Mouse (Mus musculus): Measurements from ENCODE around the gene Atg5. TPM values are rescaled to one million over a fixed set of nuclear protein-coding genes. Genes with fewer than 3 reads are reported as not detected.

The Atg5 gene
- polyA plus RNA-seq, 1 experiment from 2014 or later: 60.4 TPM

GRCm38 (mm10) chr10:44372210-44372609 is 104.1 kb downstream of the Atg5 start:
- Histone ChIP-seq H3K36me3 (ENCODE audit: control insufficient read depth, insufficient read depth, low read length) (no peaks in the 10 kb centered on the region), H3K27me3 (ENCODE audit: control insufficient read depth, insufficient read depth, low read length) (no peaks in the 10 kb centered on the region), H3K9me3 (ENCODE audit: control insufficient read depth, low read length) (no peaks in the 10 kb centered on the region), H3K4me3 (ENCODE audit: low read depth, low read length) (no peak overlapping the region), H3K27ac (ENCODE audit: low read depth, low read length) (no peak overlapping the region), H3K4me2 (no peak overlapping the region), H3K4me1 (ENCODE audit: control insufficient read depth, insufficient read depth, low read length) (no peaks in the 10 kb centered on the region), H3K9ac (ENCODE audit: low read length) (no peak overlapping the region)
- no peak for DNase-seq (ENCODE audit: low spot score, missing footprints)
- no peak for ATAC-seq (ENCODE audit: low FRiP score)
- 87% methylated on average over 3 of the region's 3 CpGs for WGBS

DNA sequence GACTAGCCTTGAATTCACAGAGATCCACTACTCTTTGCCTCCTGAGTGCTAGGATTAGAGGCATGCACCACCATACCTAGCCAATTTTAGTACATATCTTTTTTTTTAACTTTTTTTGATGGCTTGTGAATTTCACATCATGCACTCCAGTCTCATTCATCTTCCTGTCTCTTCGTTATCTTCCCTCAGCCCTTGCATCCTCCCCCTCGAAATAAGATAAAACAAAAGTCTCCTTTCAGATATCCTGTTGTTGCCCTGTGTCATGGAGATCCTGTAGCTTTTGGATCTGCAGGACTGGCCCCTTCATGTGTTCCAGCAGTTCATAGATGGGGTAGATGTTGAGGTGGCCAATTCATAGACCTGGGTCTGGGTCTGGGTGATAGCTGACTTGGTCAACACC is 106.5 kb downstream of the Atg5 start:
- H3K36me3 ChIP-seq (ENCODE audit: control insufficient read depth, insufficient read depth, low read length): no peaks in the 10 kb centered on the region
- no peaks in the 10 kb centered on the region for H3K4me1 ChIP-seq (ENCODE audit: control insufficient read depth, insufficient read depth, low read length)
- H3K27me3 ChIP-seq (ENCODE audit: control insufficient read depth, insufficient read depth, low read length): no peaks in the 10 kb centered on the region
- no peak for DNase-seq (ENCODE audit: low spot score, missing footprints)
- no peaks in the 10 kb centered on the region for H3K9me3 ChIP-seq (ENCODE audit: control insufficient read depth, low read length)
- H3K9ac ChIP-seq (ENCODE audit: low read length): no peak overlapping the region
- no peak overlapping the region for H3K4me2 ChIP-seq
- no peak overlapping the region for H3K27ac ChIP-seq (ENCODE audit: low read depth, low read length)
- H3K4me3 ChIP-seq (ENCODE audit: low read depth, low read length): no peak overlapping the region
- ATAC-seq (ENCODE audit: low FRiP score): no peak
- 90% methylated on average over 2 of the region's 2 CpGs for whole genome bisulfite sequencing

DNA sequence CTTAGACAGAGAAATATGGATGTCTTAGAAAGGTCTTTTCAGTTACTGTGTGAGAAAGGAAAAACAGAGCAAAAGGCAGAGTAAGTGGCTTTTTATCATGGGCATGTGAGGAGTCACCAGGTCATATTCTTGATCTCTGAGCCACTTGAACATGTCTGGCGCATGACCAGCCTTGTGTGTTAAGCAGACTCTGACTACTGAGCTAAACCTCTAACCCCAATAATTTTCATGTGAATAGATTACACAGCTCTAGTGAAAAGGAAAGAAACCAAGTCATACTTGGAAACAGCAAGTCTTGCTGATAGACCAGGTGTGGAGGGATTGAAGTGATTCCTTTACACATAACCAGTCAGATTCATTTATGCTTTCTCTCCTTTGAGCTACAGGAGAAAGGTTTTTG is 107.3 kb downstream of the Atg5 start:
- Histone ChIP-seq H3K4me3 (ENCODE audit: low read depth, low read length) (no peak overlapping the region), H3K9me3 (ENCODE audit: control insufficient read depth, low read length) (no peaks in the 10 kb centered on the region), H3K4me1 (ENCODE audit: control insufficient read depth, insufficient read depth, low read length) (no peaks in the 10 kb centered on the region), H3K9ac (ENCODE audit: low read length) (no peak overlapping the region), H3K4me2 (no peak overlapping the region), H3K36me3 (ENCODE audit: control insufficient read depth, insufficient read depth, low read length) (no peaks in the 10 kb centered on the region), H3K27ac (ENCODE audit: low read depth, low read length) (no peak overlapping the region), H3K27me3 (ENCODE audit: control insufficient read depth, insufficient read depth, low read length) (no peaks in the 10 kb centered on the region)
- DNase-seq (ENCODE audit: low spot score, missing footprints) (no peak), ATAC-seq (ENCODE audit: low FRiP score) (no peak)
- 87% methylated on average over 1 of the region's 1 CpGs for WGBS

- H3K4me1 ChIP-seq (ENCODE audit: control insufficient read depth, insufficient read depth, low read length): no peaks in the 10 kb centered on the region
- no peak overlapping the region for H3K4me2 ChIP-seq
- H3K4me3 ChIP-seq (ENCODE audit: low read depth, low read length): no peak overlapping the region
- no peaks in the 10 kb centered on the region for H3K27me3 ChIP-seq (ENCODE audit: control insufficient read depth, insufficient read depth, low read length)
- H3K9ac ChIP-seq (ENCODE audit: low read length): no peak overlapping the region
- no peaks in the 10 kb centered on the region for H3K9me3 ChIP-seq (ENCODE audit: control insufficient read depth, low read length)
- ATAC-seq (ENCODE audit: low FRiP score) (no peak), DNase-seq (ENCODE audit: low spot score, missing footprints) (no peak)
- H3K27ac ChIP-seq (ENCODE audit: low read depth, low read length): no peak overlapping the region
- WGBS: 88% methylated on average over 5 of the region's 5 CpGs
- H3K36me3 ChIP-seq (ENCODE audit: control insufficient read depth, insufficient read depth, low read length): no peaks in the 10 kb centered on the region
Observed at GRCm38 (mm10) chr10:44377821-44378220, 109.7 kb downstream of the Atg5 start.

GRCm38 (mm10) chr10:44378403-44378802 is 110.2 kb downstream of the Atg5 start:
- ATAC-seq (ENCODE audit: low FRiP score): no peak
- Histone ChIP-seq H3K36me3 (ENCODE audit: control insufficient read depth, insufficient read depth, low read length) (no peaks in the 10 kb centered on the region), H3K27ac (ENCODE audit: low read depth, low read length) (no peak overlapping the region), H3K4me2 (no peak overlapping the region), H3K9me3 (ENCODE audit: control insufficient read depth, low read length) (no peaks in the 10 kb centered on the region), H3K27me3 (ENCODE audit: control insufficient read depth, insufficient read depth, low read length) (no peaks in the 10 kb centered on the region), H3K9ac (ENCODE audit: low read length) (no peak overlapping the region), H3K4me1 (ENCODE audit: control insufficient read depth, insufficient read depth, low read length) (no peaks in the 10 kb centered on the region), H3K4me3 (ENCODE audit: low read depth, low read length) (no peak overlapping the region)
- 91% methylated on average over 5 of the region's 5 CpGs for WGBS
- no peak for DNase-seq (ENCODE audit: low spot score, missing footprints)

DNA sequence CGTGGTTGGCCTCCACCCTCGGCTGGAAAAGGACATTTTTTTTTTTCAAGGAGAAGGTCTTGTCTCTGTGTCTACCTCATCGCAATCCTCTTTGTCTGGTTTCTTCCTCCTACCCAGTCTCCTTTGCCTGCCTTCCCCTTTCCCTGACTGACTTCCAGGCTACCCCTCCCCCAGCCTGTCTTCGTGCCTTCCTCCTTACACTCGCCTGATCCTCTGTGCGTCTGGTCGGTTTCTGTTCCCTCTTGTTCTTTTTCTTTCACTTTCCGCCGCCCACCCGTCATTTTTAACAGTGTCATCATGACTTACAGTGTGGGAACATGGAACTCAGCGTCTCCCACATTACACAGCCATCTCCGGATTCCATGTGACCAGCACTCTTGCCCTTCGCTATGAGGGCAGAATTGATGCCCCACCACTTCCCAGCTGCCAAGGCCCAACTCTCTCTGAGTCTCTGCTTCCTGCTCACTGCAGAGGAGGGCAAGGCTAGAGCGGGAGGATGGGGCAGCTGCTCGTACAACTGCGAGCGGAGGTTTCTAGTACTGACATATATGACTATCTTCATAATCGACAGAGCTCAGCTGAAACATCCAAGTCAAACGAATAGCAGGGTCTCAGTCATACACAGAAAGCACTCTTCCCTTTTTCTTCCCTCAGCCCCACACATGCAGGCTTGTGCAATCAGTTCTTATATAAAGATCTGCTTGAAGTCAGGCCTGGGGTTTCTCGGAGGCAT is 112.5 kb downstream of the Atg5 start:
- H3K27ac ChIP-seq (ENCODE audit: low read depth, low read length): no peak overlapping the region
- DNase-seq (ENCODE audit: low spot score, missing footprints): peak; percentile 86
- ATAC-seq (ENCODE audit: low FRiP score): 0 out of 2 replicates have a peak, but pooled peaks have one; percentile 14

DNA sequence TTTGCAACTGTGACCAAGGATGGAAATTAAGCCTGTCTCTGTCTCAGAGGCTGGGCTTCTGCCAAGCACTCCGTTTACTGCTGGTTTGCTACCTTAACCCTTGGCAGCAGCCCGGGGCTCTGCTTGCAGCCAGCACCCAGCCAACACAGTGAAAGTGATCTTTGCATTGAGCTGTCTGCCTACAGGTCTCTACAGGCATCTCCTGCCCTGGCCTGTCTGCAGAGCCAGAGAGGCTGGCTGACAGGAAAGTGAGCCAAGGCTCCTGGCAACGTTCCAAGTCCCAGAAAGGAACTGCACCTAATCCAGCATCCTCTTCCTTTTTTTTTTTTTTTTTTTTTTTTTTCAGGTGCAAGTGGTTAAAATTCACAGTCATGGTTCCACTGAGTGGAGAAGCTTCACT is 113.2 kb downstream of the Atg5 start:
- Histone ChIP-seq H3K27me3 (ENCODE audit: control insufficient read depth, insufficient read depth, low read length) (no peaks in the 10 kb centered on the region), H3K4me2 (no peak overlapping the region), H3K27ac (ENCODE audit: low read depth, low read length) (no peak overlapping the region), H3K36me3 (ENCODE audit: control insufficient read depth, insufficient read depth, low read length) (no peaks in the 10 kb centered on the region), H3K4me1 (ENCODE audit: control insufficient read depth, insufficient read depth, low read length) (no peaks in the 10 kb centered on the region), H3K9me3 (ENCODE audit: control insufficient read depth, low read length) (no peaks in the 10 kb centered on the region), H3K9ac (ENCODE audit: low read length) (no peak overlapping the region), H3K4me3 (ENCODE audit: low read depth, low read length) (no peak overlapping the region)
- 72% methylated on average over 3 of the region's 3 CpGs for WGBS
- ATAC-seq (ENCODE audit: low FRiP score): no peak
- no peak for DNase-seq (ENCODE audit: low spot score, missing footprints)

More for the DNA sequence above, 112.5 kb downstream of the Atg5 start:
- H3K27me3 ChIP-seq (ENCODE audit: control insufficient read depth, insufficient read depth, low read length): no peaks in the 10 kb centered on the region
- no peak overlapping the region; the same call in 1 of the 2 replicates for H3K4me2 ChIP-seq
- 53% methylated on average over 20 of the region's 20 CpGs for WGBS
- H3K9ac ChIP-seq (ENCODE audit: low read length): no peak overlapping the region
- no peaks in the 10 kb centered on the region for H3K9me3 ChIP-seq (ENCODE audit: control insufficient read depth, low read length)
- no peaks in the 10 kb centered on the region for H3K36me3 ChIP-seq (ENCODE audit: control insufficient read depth, insufficient read depth, low read length)
- H3K4me1 ChIP-seq (ENCODE audit: control insufficient read depth, insufficient read depth, low read length): no peaks in the 10 kb centered on the region
- no peak overlapping the region for H3K4me3 ChIP-seq (ENCODE audit: low read depth, low read length)

DNA sequence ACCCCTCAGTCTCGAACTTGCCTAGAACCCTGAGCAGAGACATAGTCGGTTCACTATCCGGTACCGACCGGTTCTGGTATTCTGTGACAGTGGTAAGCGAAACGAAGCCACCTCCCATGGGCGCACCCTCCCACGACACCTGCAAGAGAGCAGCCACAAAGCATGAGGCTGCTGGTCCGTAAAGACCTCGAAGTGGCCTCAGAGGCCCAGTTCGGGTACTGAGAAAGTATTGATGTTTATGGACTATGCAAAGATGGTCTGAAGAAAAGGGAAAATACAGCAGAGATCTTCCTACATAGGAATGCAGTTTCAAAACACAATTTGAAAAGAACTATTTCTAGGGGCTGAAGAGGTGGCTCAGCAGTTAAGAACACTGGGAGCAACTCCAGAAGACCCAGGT is 113.8 kb downstream of the Atg5 start:
- ATAC-seq (ENCODE audit: low FRiP score): no peak
- 90% methylated on average over 12 of the region's 12 CpGs for WGBS
- no peaks in the 10 kb centered on the region for H3K9me3 ChIP-seq (ENCODE audit: control insufficient read depth, low read length)

GRCm38 (mm10) chr10:44383213-44383612 is 115.1 kb downstream of the Atg5 start:
- Histone ChIP-seq H3K9ac (ENCODE audit: low read length) (no peak overlapping the region), H3K4me2 (no peak overlapping the region), H3K4me3 (ENCODE audit: low read depth, low read length) (no peak overlapping the region), H3K36me3 (ENCODE audit: control insufficient read depth, insufficient read depth, low read length) (no peaks in the 10 kb centered on the region), H3K4me1 (ENCODE audit: control insufficient read depth, insufficient read depth, low read length) (no peaks in the 10 kb centered on the region), H3K27me3 (ENCODE audit: control insufficient read depth, insufficient read depth, low read length) (no peaks in the 10 kb centered on the region), H3K27ac (ENCODE audit: low read depth, low read length) (no peak overlapping the region), H3K9me3 (ENCODE audit: control insufficient read depth, low read length) (no peaks in the 10 kb centered on the region)
- WGBS: 80% methylated on average over 10 of the region's 10 CpGs
- ATAC-seq (ENCODE audit: low FRiP score) (no peak), DNase-seq (ENCODE audit: low spot score, missing footprints) (no peak)

More for the DNA sequence above, 113.8 kb downstream of the Atg5 start:
- no peak overlapping the region for H3K4me3 ChIP-seq (ENCODE audit: low read depth, low read length)
- no peaks in the 10 kb centered on the region for H3K27me3 ChIP-seq (ENCODE audit: control insufficient read depth, insufficient read depth, low read length)
- H3K9ac ChIP-seq (ENCODE audit: low read length): no peak overlapping the region
- DNase-seq (ENCODE audit: low spot score, missing footprints): no peak
- H3K4me1 ChIP-seq (ENCODE audit: control insufficient read depth, insufficient read depth, low read length): no peaks in the 10 kb centered on the region
- no peak overlapping the region for H3K27ac ChIP-seq (ENCODE audit: low read depth, low read length)
- no peak overlapping the region for H3K4me2 ChIP-seq
- no peaks in the 10 kb centered on the region for H3K36me3 ChIP-seq (ENCODE audit: control insufficient read depth, insufficient read depth, low read length)

Measured in midbrain, embryonic 11.5 days (tissue).